Mouse (Mus musculus) limb, embryonic 14.5 days (tissue): ENCODE measurements around the gene Dnajb6. TPM values are rescaled to one million over a fixed set of nuclear protein-coding genes. Genes with fewer than 3 reads are reported as not detected.

Experiments used
- ATAC-seq: fragments of 200-750 bp; cut with Nextera tagmentation; 2 replicates; pipeline ENCODE4 v1.8.0; 2017; ENCODE audit warnings: low read depth, moderate number of reproducible peaks, moderate TSS enrichment; ENCODE audit not compliant: low FRiP score
- DNase-seq: peaks from one replicate; pipeline ENCODE4 v3.0.0-alpha.2; 2015; ENCODE audit warnings: low spot score
- H3K27ac ChIP-seq: fragments of 300-500 bp; sonication (generic); replicated peaks from 2 replicates; pipeline ENCODE4 v1.5.1; 2014; ENCODE audit warnings: low read depth, mild to moderate bottlenecking, low read length, moderate library complexity, mixed read lengths
- H3K27me3 ChIP-seq: fragments of 300-500 bp; sonication (generic); 2 replicates; pipeline ENCODE4 v1.6.1; 2014; ENCODE audit warnings: low read length, mixed read lengths; ENCODE audit not compliant: control insufficient read depth, insufficient read depth
- H3K36me3 ChIP-seq: fragments of 300-500 bp; sonication (generic); 2 replicates; pipeline ENCODE4 v1.6.1; 2014; ENCODE audit warnings: mild to moderate bottlenecking, low read length, moderate library complexity, mixed read lengths; ENCODE audit not compliant: control insufficient read depth, insufficient read depth
- H3K4me1 ChIP-seq: fragments of 300-500 bp; sonication (generic); 2 replicates; pipeline ENCODE4 v1.6.1; 2014; ENCODE audit warnings: antibody characterized with exemption, low read length, mixed read lengths; ENCODE audit not compliant: control insufficient read depth, insufficient read depth
- H3K4me2 ChIP-seq: fragments of 300-500 bp; sonication (generic); replicated peaks from 2 replicates; pipeline ENCODE4 v1.6.1; 2014; ENCODE audit warnings: low read depth, mild to moderate bottlenecking, low read length, moderate library complexity; ENCODE audit not compliant: severe bottlenecking
- H3K4me3 ChIP-seq: fragments of 300-500 bp; sonication (generic); replicated peaks from 2 replicates; pipeline ENCODE4 v1.5.1; 2014; ENCODE audit warnings: low read length
- H3K9ac ChIP-seq: fragments of 300-500 bp; sonication (generic); 2 replicates; pipeline ENCODE4 v1.6.1; 2014; ENCODE audit warnings: mild to moderate bottlenecking, low read depth, low read length, moderate library complexity; ENCODE audit not compliant: severe bottlenecking
- H3K9me3 ChIP-seq: fragments of 300-500 bp; sonication (generic); 2 replicates; pipeline ENCODE4 v1.6.1; 2016; ENCODE audit warnings: low read length; ENCODE audit not compliant: control insufficient read depth
- POLR2A ChIP-seq: fragments of 200-500 bp; IDR thresholded peaks from 2 replicates; pipeline ENCODE4 v1.8.0; 2012; ENCODE audit warnings: inconsistent platforms, mild to moderate bottlenecking, moderate library complexity, borderline replicate concordance; ENCODE audit not compliant: insufficient read depth, insufficient read length; ENCODE audit errors: extremely low read depth
- WGBS: fragments of 180-500 bp; shearing (Covaris S2); extraction: QIAGEN DNeasy Blood & Tissue Kit; methylation state at CpG from one replicate; pipeline ENCODE4 v1.1.7; 2014; 5-methylcytosine and 5-hydroxymethylcytosine counted together
- polyA plus RNA-seq, 2 experiments: library from polyadenylated mRNA; depleted of rRNA in 1 of 2; stranded (reverse) in 1 of 2; unstranded in 1 of 2; fragments of >200 nt; fragmentation: Nextera tagmentation in 1 of 2; extraction: Ambion mirVana in 1 of 2; gene quantifications; 2 replicates each; pipeline versions ENCODE4 v1.2.1 to v1.2.3; 2012 to 2014

Gene Dnajb6
- polyA plus RNA-seq, 2 experiments, result 96.9 to 123 TPM

DNA sequence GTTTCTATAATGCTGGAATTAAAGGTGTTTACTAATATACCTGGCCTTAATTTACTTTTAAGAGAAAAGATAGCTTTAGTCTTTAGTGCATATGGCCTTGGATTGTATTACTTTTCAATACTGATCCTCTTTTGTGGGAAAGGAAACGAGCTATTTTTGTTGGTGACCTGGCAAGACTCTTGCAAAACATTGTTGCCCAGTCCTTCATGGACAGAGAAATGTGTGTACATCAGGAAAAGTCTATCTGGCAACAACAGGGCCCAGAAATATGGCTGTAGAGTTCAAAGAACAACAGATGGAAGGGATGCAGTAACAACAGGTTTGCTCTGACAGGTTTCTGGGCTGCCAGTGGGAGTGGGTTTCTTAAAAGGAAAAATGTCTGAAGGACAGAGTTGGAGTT lies 5.2 kb downstream of the Dnajb6 start:
- TF ChIP-seq POLR2A, result no peak
- DNase-seq (no peak), ATAC-seq (no peak)
- H3K4me3 ChIP-seq, result no peak overlapping the region
- 73% methylated on average over 1 of the region's 1 CpGs for WGBS
- H3K9ac ChIP-seq, result no peak overlapping the region
- H3K4me2 ChIP-seq, result no peak overlapping the region
- no peaks in the 10 kb centered on the region for H3K27me3 ChIP-seq
- H3K9me3 ChIP-seq, result no peaks in the 10 kb centered on the region
- 0 out of 2 replicates have a peak, but pooled peaks cover 4% of the 10 kb centered on the region for H3K36me3 ChIP-seq
- H3K4me1 ChIP-seq, result peaks cover 10% of the 10 kb centered on the region
- H3K27ac ChIP-seq, result no peak overlapping the region

DNA sequence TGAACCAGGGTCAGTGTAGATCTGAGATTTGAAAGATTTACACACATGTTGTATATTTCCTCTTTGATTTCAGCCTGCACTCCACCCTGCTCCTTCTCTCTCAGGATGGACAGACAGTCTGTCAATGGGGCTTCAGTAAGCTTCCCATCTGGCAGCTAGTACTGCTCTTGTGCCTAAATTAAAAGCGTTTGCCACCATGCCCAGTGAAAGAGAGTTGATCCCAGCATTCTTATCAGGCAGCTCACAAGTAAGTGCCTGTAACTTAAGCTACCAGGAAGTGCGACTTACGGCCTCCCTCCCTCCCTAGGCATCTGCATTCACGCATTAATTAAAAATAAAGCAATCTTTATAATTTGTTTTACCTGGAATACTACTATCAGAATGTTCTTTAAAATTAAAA lies 5.6 kb downstream of the Dnajb6 start:
- no peak for TF ChIP-seq POLR2A
- Histone ChIP-seq H3K4me2 (no peak overlapping the region), H3K9ac (no peak overlapping the region), H3K4me1 (peaks cover 10% of the 10 kb centered on the region), H3K27ac (no peak overlapping the region), H3K4me3 (no peak overlapping the region), H3K36me3 (peaks cover 4% of the 10 kb centered on the region; the same call in 1 of the 2 replicates), H3K27me3 (no peaks in the 10 kb centered on the region), H3K9me3 (no peaks in the 10 kb centered on the region)
- ATAC-seq, result no peak
- WGBS, result 83% methylated on average over 4 of the region's 4 CpGs
- DNase-seq, result no peak

DNA sequence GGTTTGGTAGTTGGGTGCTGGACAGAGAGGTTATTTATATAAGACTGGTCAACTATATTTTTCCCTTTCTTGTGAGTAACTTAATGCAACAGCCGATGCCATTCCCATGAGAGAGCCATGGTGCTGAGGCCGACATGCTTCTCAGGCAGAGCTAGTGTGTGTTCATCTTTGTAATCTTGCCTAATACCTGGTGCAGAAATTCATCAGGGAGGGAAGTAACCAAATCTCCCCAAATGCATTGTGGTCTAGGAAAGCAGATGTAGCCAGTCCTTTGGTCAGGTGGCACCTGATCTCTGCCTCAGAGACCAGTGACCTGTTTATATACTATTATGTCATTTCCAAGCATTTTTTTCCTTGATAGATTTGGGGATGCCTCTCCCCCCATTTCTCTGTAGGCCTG lies 12.2 kb downstream of the Dnajb6 start:
- H3K9me3 ChIP-seq, result no peaks in the 10 kb centered on the region
- no peak for ATAC-seq
- no peak for DNase-seq
- no peaks in the 10 kb centered on the region for H3K4me1 ChIP-seq
- no peaks in the 10 kb centered on the region for H3K27me3 ChIP-seq
- peaks cover 30% of the 10 kb centered on the region for H3K36me3 ChIP-seq
- no peak overlapping the region for H3K4me2 ChIP-seq
- H3K4me3 ChIP-seq, result no peak overlapping the region
- no peak overlapping the region for H3K9ac ChIP-seq
- no peak for TF ChIP-seq POLR2A
- H3K27ac ChIP-seq, result no peak overlapping the region
- WGBS, result 93% methylated on average over 2 of the region's 2 CpGs

DNA sequence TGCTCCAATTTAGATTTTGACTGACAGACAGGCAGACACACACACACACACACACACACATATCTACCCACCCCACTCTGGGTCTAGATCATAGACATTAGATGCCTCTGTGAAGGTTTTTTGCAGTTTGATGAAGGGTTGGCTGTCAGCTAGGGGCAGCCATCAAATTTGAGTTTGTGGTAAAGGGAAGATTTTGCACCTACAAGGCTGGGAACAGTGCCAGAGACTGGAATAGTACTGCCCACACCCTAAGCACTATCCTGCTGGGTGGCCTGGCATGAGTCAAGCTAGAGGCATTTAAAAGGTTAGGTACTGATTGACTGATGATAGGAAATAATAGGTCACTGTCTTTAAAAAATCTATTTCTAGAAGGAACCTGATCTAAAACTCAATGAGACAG lies 15.8 kb downstream of the Dnajb6 start:
- no peak overlapping the region for H3K27ac ChIP-seq
- no peak for ATAC-seq
- H3K9ac ChIP-seq, result no peak overlapping the region
- peaks cover 65% of the 10 kb centered on the region for H3K36me3 ChIP-seq
- no peaks in the 10 kb centered on the region for H3K9me3 ChIP-seq
- no peak overlapping the region for H3K4me2 ChIP-seq
- no peak overlapping the region for H3K4me3 ChIP-seq
- DNase-seq, result no peak
- H3K27me3 ChIP-seq, result no peaks in the 10 kb centered on the region
- H3K4me1 ChIP-seq, result no peaks in the 10 kb centered on the region
- TF ChIP-seq POLR2A, result no peak

DNA sequence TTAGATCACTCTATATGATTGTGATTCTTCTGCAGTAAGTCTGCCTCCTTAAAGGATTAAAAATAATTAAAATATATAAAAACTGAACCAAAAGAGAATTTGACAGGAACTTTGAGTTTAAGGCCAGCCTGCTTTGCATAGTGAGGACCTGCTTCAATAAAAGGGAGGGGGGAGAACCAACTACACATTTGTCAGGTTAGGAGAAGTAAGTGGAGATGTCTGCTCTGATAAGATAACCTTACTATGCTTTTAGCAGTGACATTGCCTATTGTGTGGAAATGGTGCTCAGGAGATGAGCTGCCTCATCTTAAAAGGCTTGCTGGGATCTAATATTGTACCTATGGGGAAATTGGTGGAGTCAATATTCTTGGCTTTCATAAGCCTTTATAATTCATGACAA lies 17.4 kb downstream of the Dnajb6 start:
- no peak for ATAC-seq
- Histone ChIP-seq H3K9ac (no peak overlapping the region), H3K4me3 (no peak overlapping the region), H3K36me3 (peaks cover 80% of the 10 kb centered on the region), H3K4me1 (no peaks in the 10 kb centered on the region), H3K27ac (no peak overlapping the region), H3K9me3 (no peaks in the 10 kb centered on the region), H3K4me2 (no peak overlapping the region), H3K27me3 (no peaks in the 10 kb centered on the region)
- TF ChIP-seq POLR2A, result no peak
- DNase-seq, result no peak

DNA sequence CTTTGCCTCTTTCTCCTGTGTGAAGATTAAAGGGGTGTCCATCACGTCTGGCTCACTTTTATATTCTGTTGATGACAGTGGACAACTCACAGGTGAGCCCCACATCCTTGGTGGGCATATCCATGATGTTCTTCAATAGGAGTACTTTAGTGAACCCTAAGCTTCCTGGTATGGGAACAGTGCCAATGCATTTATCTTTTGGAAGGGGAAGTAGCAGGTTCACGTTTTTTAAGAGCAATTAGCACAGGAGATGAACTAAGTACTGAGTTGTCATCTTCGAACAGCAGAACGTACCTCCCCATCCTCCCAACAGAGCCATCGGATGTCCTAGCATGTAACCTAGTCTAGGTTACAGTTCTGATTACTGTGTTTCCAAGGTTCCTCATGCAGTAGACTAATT lies 23.8 kb downstream of the Dnajb6 start:
- no peak for TF ChIP-seq POLR2A
- no peak for ATAC-seq
- H3K9ac ChIP-seq, result no peak overlapping the region
- WGBS, result 81% methylated on average over 5 of the region's 5 CpGs
- H3K4me3 ChIP-seq, result no peak overlapping the region
- peaks cover 79% of the 10 kb centered on the region for H3K36me3 ChIP-seq
- no peaks in the 10 kb centered on the region for H3K9me3 ChIP-seq
- H3K27me3 ChIP-seq, result no peaks in the 10 kb centered on the region
- no peaks in the 10 kb centered on the region for H3K4me1 ChIP-seq
- H3K4me2 ChIP-seq, result no peak overlapping the region
- DNase-seq, result no peak
- H3K27ac ChIP-seq, result no peak overlapping the region
